Mouse (Mus musculus) mature B cell (primary cell): Measurements from ENCODE around the gene Sycp2.

Experiments
- in situ Hi-C: fragments of 300-500 bp; cut with MboI; formaldehyde crosslinking; loops from 2 replicates; pipeline ENCODE4 v1.14.3; 2019

The Sycp2 gene

GRCm38 (mm10) chr2:178407053-178407815 lies at the start of gene Sycp2:
Gene Sycp2, minus strand, starts transcription at chr2:178407685.
- in situ Hi-C loops = no loop called here

GRCm38 (mm10) chr2:178454664-178455516 lies 47.4 kb upstream of the Sycp2 start:
- in situ Hi-C loops = no loop called here

GRCm38 (mm10) chr2:178450961-178451360 lies 43.5 kb upstream of the Sycp2 start:
- in situ Hi-C loops = no loop called here

- in situ Hi-C loops = no loop called here
Measured at GRCm38 (mm10) chr2:178450236-178450635, 42.8 kb upstream of the Sycp2 start.

- in situ Hi-C loops = no loop called here
Measured at GRCm38 (mm10) chr2:178449386-178449785, 41.9 kb upstream of the Sycp2 start.

GRCm38 (mm10) chr2:178437311-178437710 lies 29.8 kb upstream of the Sycp2 start:
- in situ Hi-C loops = no loop called here

GRCm38 (mm10) chr2:178433903-178434302 lies 26.4 kb upstream of the Sycp2 start:
- in situ Hi-C loops = no loop called here

- in situ Hi-C loops = no loop called here
Measured at GRCm38 (mm10) chr2:178433495-178433894, 26.0 kb upstream of the Sycp2 start.

- in situ Hi-C loops = no loop called here
Measured at GRCm38 (mm10) chr2:178430231-178430630, 22.7 kb upstream of the Sycp2 start, which contains the start of gene Cdh26. Gene Cdh26, plus strand, starts transcription at chr2:178430531.

- in situ Hi-C loops = no loop called here
Measured at GRCm38 (mm10) chr2:178429426-178429825, 21.9 kb upstream of the Sycp2 start.

GRCm38 (mm10) chr2:178428676-178429075 lies 21.2 kb upstream of the Sycp2 start:
- in situ Hi-C loops = no loop called here

- in situ Hi-C loops = no loop called here
Measured at GRCm38 (mm10) chr2:178428183-178428582, 20.7 kb upstream of the Sycp2 start.

GRCm38 (mm10) chr2:178427181-178427580 lies 19.7 kb upstream of the Sycp2 start:
- in situ Hi-C loops = no loop called here

GRCm38 (mm10) chr2:178426229-178426628 lies 18.7 kb upstream of the Sycp2 start:
- in situ Hi-C loops = no loop called here

- in situ Hi-C loops = no loop called here
Measured at GRCm38 (mm10) chr2:178423223-178423622, 15.7 kb upstream of the Sycp2 start.

- in situ Hi-C loops = no loop called here
Measured at GRCm38 (mm10) chr2:178422186-178422585, 14.7 kb upstream of the Sycp2 start.

- in situ Hi-C loops = no loop called here
Measured at GRCm38 (mm10) chr2:178421603-178422002, 14.1 kb upstream of the Sycp2 start.

GRCm38 (mm10) chr2:178420576-178420975 lies 13.1 kb upstream of the Sycp2 start:
- in situ Hi-C loops = no loop called here

GRCm38 (mm10) chr2:178416970-178417369 lies 9.5 kb upstream of the Sycp2 start:
- in situ Hi-C loops = no loop called here

GRCm38 (mm10) chr2:178416427-178416826 lies 8.9 kb upstream of the Sycp2 start:
- in situ Hi-C loops = no loop called here

- in situ Hi-C loops = no loop called here
Measured at GRCm38 (mm10) chr2:178415150-178415448, 7.6 kb upstream of the Sycp2 start.

- in situ Hi-C loops = no loop called here
Measured at GRCm38 (mm10) chr2:178414261-178415149, 7.0 kb upstream of the Sycp2 start, which contains the start of the genes Ppp1r3d and Fam217b. Gene Ppp1r3d, minus strand, starts transcription at chr2:178414472. Gene Fam217b, plus strand, starts transcription at chr2:178414524.
